Mouse (Mus musculus): ENCODE data around the gene Camta1. TPM values are rescaled to one million over a fixed set of nuclear protein-coding genes. Genes with fewer than 3 reads are reported as not detected.
A peak's percentile ranks its signal among the peaks of the same experiment; 100 is the strongest.

Gene Camta1
- polyA plus RNA-seq, 1 experiment from 2014 or later, result 106 TPM

GRCm38 (mm10) chr4:150896896-150897624 is 964.6 kb downstream of the Camta1 start:
- Histone ChIP-seq H3K4me1 (ENCODE audit: control insufficient read depth, insufficient read depth, low read length) (no peaks in the 10 kb centered on the region), H3K4me3 (ENCODE audit: low read depth, low read length) (no peak overlapping the region), H3K27me3 (ENCODE audit: control insufficient read depth, insufficient read depth, low read length) (no peaks in the 10 kb centered on the region), H3K9me3 (ENCODE audit: control insufficient read depth, low read length) (no peaks in the 10 kb centered on the region), H3K36me3 (ENCODE audit: control insufficient read depth, insufficient read depth, low read length) (peaks cover 37% of the 10 kb centered on the region), H3K4me2 (ENCODE audit: low read depth, severe bottlenecking) (no peak overlapping the region), H3K9ac (ENCODE audit: low read length) (no peak overlapping the region), H3K27ac (replicated peaks; ENCODE audit: low read depth, low read length) (no peak overlapping the region)
- WGBS, result 95% methylated on average over 26 of the region's 26 CpGs
- ATAC-seq (ENCODE audit: insufficient number of reproducible peaks, low FRiP score, low TSS enrichment, low read depth), result no peak
- no peak for DNase-seq (ENCODE audit: low spot score)

- ATAC-seq (ENCODE audit: insufficient number of reproducible peaks, low FRiP score, low TSS enrichment, low read depth) (no peak), DNase-seq (ENCODE audit: low spot score) (no peak)
- H3K9me3 ChIP-seq (ENCODE audit: control insufficient read depth, low read length), result no peaks in the 10 kb centered on the region
- H3K4me3 ChIP-seq (ENCODE audit: low read depth, low read length), result no peak overlapping the region
- WGBS, result 75% methylated on average over 8 of the region's 8 CpGs
- peaks cover 22% of the 10 kb centered on the region for H3K36me3 ChIP-seq (ENCODE audit: control insufficient read depth, insufficient read depth, low read length)
- no peak overlapping the region for H3K27ac ChIP-seq (replicated peaks; ENCODE audit: low read depth, low read length)
- H3K4me2 ChIP-seq (ENCODE audit: low read depth, severe bottlenecking), result no peak overlapping the region
- H3K9ac ChIP-seq (ENCODE audit: low read length), result no peak overlapping the region
- H3K27me3 ChIP-seq (ENCODE audit: control insufficient read depth, insufficient read depth, low read length), result no peaks in the 10 kb centered on the region
- peaks cover 5% of the 10 kb centered on the region; the same call in 1 of the 2 replicates for H3K4me1 ChIP-seq (ENCODE audit: control insufficient read depth, insufficient read depth, low read length)
Observed at GRCm38 (mm10) chr4:150894718-150895501, 966.8 kb downstream of the Camta1 start.

GRCm38 (mm10) chr4:150891308-150891707 is 970.4 kb downstream of the Camta1 start:
- peaks cover 2% of the 10 kb centered on the region; the same call in 1 of the 2 replicates for H3K36me3 ChIP-seq (ENCODE audit: control insufficient read depth, insufficient read depth, low read length)
- no peak for ATAC-seq (ENCODE audit: insufficient number of reproducible peaks, low FRiP score, low TSS enrichment, low read depth)
- H3K27ac ChIP-seq (replicated peaks; ENCODE audit: low read depth, low read length), result no peak overlapping the region
- H3K4me3 ChIP-seq (ENCODE audit: low read depth, low read length), result no peak overlapping the region
- no peak overlapping the region for H3K9ac ChIP-seq (ENCODE audit: low read length)
- no peak overlapping the region for H3K4me2 ChIP-seq (ENCODE audit: low read depth, severe bottlenecking)
- no peak for DNase-seq (ENCODE audit: low spot score)
- no peaks in the 10 kb centered on the region for H3K27me3 ChIP-seq (ENCODE audit: control insufficient read depth, insufficient read depth, low read length)
- H3K9me3 ChIP-seq (ENCODE audit: control insufficient read depth, low read length), result no peaks in the 10 kb centered on the region
- H3K4me1 ChIP-seq (ENCODE audit: control insufficient read depth, insufficient read depth, low read length), result peaks cover 7% of the 10 kb centered on the region; the same call in 1 of the 2 replicates
- 64% methylated on average over 5 of the region's 5 CpGs for WGBS

- Histone ChIP-seq H3K4me2 (ENCODE audit: low read depth, severe bottlenecking) (no peak overlapping the region), H3K27ac (replicated peaks; ENCODE audit: low read depth, low read length) (peak overlapping the region; percentile 32; the same call in 1 of the 2 replicates), H3K9ac (ENCODE audit: low read length) (no peak overlapping the region), H3K9me3 (ENCODE audit: control insufficient read depth, low read length) (no peaks in the 10 kb centered on the region), H3K36me3 (ENCODE audit: control insufficient read depth, insufficient read depth, low read length) (no peaks in the 10 kb centered on the region), H3K4me3 (ENCODE audit: low read depth, low read length) (no peak overlapping the region), H3K27me3 (ENCODE audit: control insufficient read depth, insufficient read depth, low read length) (no peaks in the 10 kb centered on the region), H3K4me1 (ENCODE audit: control insufficient read depth, insufficient read depth, low read length) (peaks cover 7% of the 10 kb centered on the region; the same call in 1 of the 2 replicates)
- DNase-seq (ENCODE audit: low spot score) (peak; percentile 49), ATAC-seq (ENCODE audit: insufficient number of reproducible peaks, low FRiP score, low TSS enrichment, low read depth) (no peak)
- WGBS, result 65% methylated on average over 13 of the region's 13 CpGs
Observed at GRCm38 (mm10) chr4:150889955-150890315, 971.7 kb downstream of the Camta1 start.

GRCm38 (mm10) chr4:150889273-150889954 is 972.3 kb downstream of the Camta1 start:
- no peak for DNase-seq (ENCODE audit: low spot score)
- Histone ChIP-seq H3K4me2 (ENCODE audit: low read depth, severe bottlenecking) (no peak overlapping the region), H3K27me3 (ENCODE audit: control insufficient read depth, insufficient read depth, low read length) (no peaks in the 10 kb centered on the region), H3K36me3 (ENCODE audit: control insufficient read depth, insufficient read depth, low read length) (no peaks in the 10 kb centered on the region), H3K9ac (ENCODE audit: low read length) (no peak overlapping the region), H3K9me3 (ENCODE audit: control insufficient read depth, low read length) (no peaks in the 10 kb centered on the region), H3K27ac (replicated peaks; ENCODE audit: low read depth, low read length) (peak overlapping the region; percentile 32; the same call in 1 of the 2 replicates), H3K4me3 (ENCODE audit: low read depth, low read length) (no peak overlapping the region), H3K4me1 (ENCODE audit: control insufficient read depth, insufficient read depth, low read length) (peaks cover 7% of the 10 kb centered on the region; the same call in 1 of the 2 replicates)
- no peak for ATAC-seq (ENCODE audit: insufficient number of reproducible peaks, low FRiP score, low TSS enrichment, low read depth)
- WGBS, result 40% methylated on average over 20 of the region's 20 CpGs

- ATAC-seq (ENCODE audit: insufficient number of reproducible peaks, low FRiP score, low TSS enrichment, low read depth) (no peak), DNase-seq (ENCODE audit: low spot score) (no peak)
- peaks cover 7% of the 10 kb centered on the region; the same call in 1 of the 2 replicates for H3K4me1 ChIP-seq (ENCODE audit: control insufficient read depth, insufficient read depth, low read length)
- H3K4me3 ChIP-seq (ENCODE audit: low read depth, low read length), result no peak overlapping the region
- H3K27ac ChIP-seq (replicated peaks; ENCODE audit: low read depth, low read length), result no peak overlapping the region
- no peak overlapping the region for H3K4me2 ChIP-seq (ENCODE audit: low read depth, severe bottlenecking)
- no peaks in the 10 kb centered on the region for H3K9me3 ChIP-seq (ENCODE audit: control insufficient read depth, low read length)
- 85% methylated on average over 4 of the region's 4 CpGs for WGBS
- H3K36me3 ChIP-seq (ENCODE audit: control insufficient read depth, insufficient read depth, low read length), result no peaks in the 10 kb centered on the region
- no peak overlapping the region for H3K9ac ChIP-seq (ENCODE audit: low read length)
- no peaks in the 10 kb centered on the region for H3K27me3 ChIP-seq (ENCODE audit: control insufficient read depth, insufficient read depth, low read length)
Observed at GRCm38 (mm10) chr4:150888492-150888891, 973.2 kb downstream of the Camta1 start.

- no peak overlapping the region for H3K9ac ChIP-seq (ENCODE audit: low read length)
- no peaks in the 10 kb centered on the region for H3K9me3 ChIP-seq (ENCODE audit: control insufficient read depth, low read length)
- H3K27ac ChIP-seq (replicated peaks; ENCODE audit: low read depth, low read length), result no peak overlapping the region
- H3K27me3 ChIP-seq (ENCODE audit: control insufficient read depth, insufficient read depth, low read length), result no peaks in the 10 kb centered on the region
- 71% methylated on average over 5 of the region's 5 CpGs for WGBS
- ATAC-seq (ENCODE audit: insufficient number of reproducible peaks, low FRiP score, low TSS enrichment, low read depth) (no peak), DNase-seq (ENCODE audit: low spot score) (no peak)
- H3K4me2 ChIP-seq (ENCODE audit: low read depth, severe bottlenecking), result no peak overlapping the region
- no peaks in the 10 kb centered on the region for H3K36me3 ChIP-seq (ENCODE audit: control insufficient read depth, insufficient read depth, low read length)
- no peak overlapping the region for H3K4me3 ChIP-seq (ENCODE audit: low read depth, low read length)
- peaks cover 7% of the 10 kb centered on the region; the same call in 1 of the 2 replicates for H3K4me1 ChIP-seq (ENCODE audit: control insufficient read depth, insufficient read depth, low read length)
Observed at GRCm38 (mm10) chr4:150887903-150888302, 973.8 kb downstream of the Camta1 start.

- WGBS, result 93% methylated on average over 5 of the region's 5 CpGs
- Histone ChIP-seq H3K27ac (replicated peaks; ENCODE audit: low read depth, low read length) (no peak overlapping the region), H3K4me3 (ENCODE audit: low read depth, low read length) (no peak overlapping the region), H3K36me3 (ENCODE audit: control insufficient read depth, insufficient read depth, low read length) (no peaks in the 10 kb centered on the region), H3K9ac (ENCODE audit: low read length) (no peak overlapping the region), H3K4me1 (ENCODE audit: control insufficient read depth, insufficient read depth, low read length) (no peaks in the 10 kb centered on the region), H3K9me3 (ENCODE audit: control insufficient read depth, low read length) (peaks cover 13% of the 10 kb centered on the region; the same call in 1 of the 2 replicates), H3K27me3 (ENCODE audit: control insufficient read depth, insufficient read depth, low read length) (no peaks in the 10 kb centered on the region), H3K4me2 (ENCODE audit: low read depth, severe bottlenecking) (no peak overlapping the region)
- no peak for DNase-seq (ENCODE audit: low spot score)
- no peak for ATAC-seq (ENCODE audit: insufficient number of reproducible peaks, low FRiP score, low TSS enrichment, low read depth)
Observed at GRCm38 (mm10) chr4:150882632-150883031, 979.0 kb downstream of the Camta1 start.

Measured in limb, embryonic 11.5 days (tissue).